Mouse (Mus musculus): ENCODE results near the gene Uap1l1.
"Not testable (repeated sequence)": the region's sequence is repeated elsewhere in the genome, so short reads cannot be mapped to it uniquely, and the experiment has no call there.

The Uap1l1 gene

GRCm38 (mm10) chr2:25365091-25365761 lies at the start of gene Uap1l1:
TSS of gene Uap1l1 (minus strand) at chr2:25365682.
- peak; percentile 89 for DNase-seq (ENCODE audit: low spot score)

- DNase-seq (ENCODE audit: low spot score) = not testable (repeated sequence)
Measured at GRCm38 (mm10) chr2:25413436-25413835, 48.0 kb upstream of the Uap1l1 start.

- no peak for DNase-seq (ENCODE audit: low spot score)
Measured at GRCm38 (mm10) chr2:25408908-25409307, 43.4 kb upstream of the Uap1l1 start.

- no peak for DNase-seq (ENCODE audit: low spot score)
Measured at GRCm38 (mm10) chr2:25403994-25404393, 38.5 kb upstream of the Uap1l1 start.

- peak; percentile 74 for DNase-seq (ENCODE audit: low spot score)
Measured at GRCm38 (mm10) chr2:25402972-25403601, 37.6 kb upstream of the Uap1l1 start.

GRCm38 (mm10) chr2:25402377-25402971 lies 37.0 kb upstream of the Uap1l1 start:
- peak; percentile 90 for DNase-seq (ENCODE audit: low spot score)

GRCm38 (mm10) chr2:25400764-25401163 lies 35.3 kb upstream of the Uap1l1 start:
- DNase-seq (ENCODE audit: low spot score) = peak; percentile 73

GRCm38 (mm10) chr2:25400291-25400690 lies 34.8 kb upstream of the Uap1l1 start:
- no peak for DNase-seq (ENCODE audit: low spot score)

- DNase-seq (ENCODE audit: low spot score) = no peak
Measured at GRCm38 (mm10) chr2:25399051-25399450, 33.6 kb upstream of the Uap1l1 start, which contains the start of gene Npdc1. TSS of gene Npdc1 (plus strand) at chr2:25399351.

- DNase-seq (ENCODE audit: low spot score) = no peak
Measured at GRCm38 (mm10) chr2:25398065-25398464, 32.6 kb upstream of the Uap1l1 start.

- DNase-seq (ENCODE audit: low spot score) = no peak
Measured at GRCm38 (mm10) chr2:25397010-25397409, 31.5 kb upstream of the Uap1l1 start.

- no peak for DNase-seq (ENCODE audit: low spot score)
Measured at GRCm38 (mm10) chr2:25396597-25396983, 31.1 kb upstream of the Uap1l1 start.

GRCm38 (mm10) chr2:25395721-25396596 lies 30.5 kb upstream of the Uap1l1 start, which contains the start of gene Entpd2:
TSS of gene Entpd2 (plus strand) at chr2:25395874.
- peak; percentile 68 for DNase-seq (ENCODE audit: low spot score)

GRCm38 (mm10) chr2:25394281-25395221 lies 29.1 kb upstream of the Uap1l1 start:
- peak; percentile 57 for DNase-seq (ENCODE audit: low spot score)

GRCm38 (mm10) chr2:25391266-25391665 lies 25.8 kb upstream of the Uap1l1 start:
- DNase-seq (ENCODE audit: low spot score) = no peak

GRCm38 (mm10) chr2:25384492-25384891 lies 19.0 kb upstream of the Uap1l1 start:
- no peak for DNase-seq (ENCODE audit: low spot score)

- peak; percentile 72 for DNase-seq (ENCODE audit: low spot score)
Measured at GRCm38 (mm10) chr2:25376589-25376988, 11.1 kb upstream of the Uap1l1 start.

- DNase-seq (ENCODE audit: low spot score) = no peak
Measured at GRCm38 (mm10) chr2:25373431-25373830, 7.9 kb upstream of the Uap1l1 start.

GRCm38 (mm10) chr2:25372644-25373391 lies 7.3 kb upstream of the Uap1l1 start:
- no peak for DNase-seq (ENCODE audit: low spot score)
